Mouse (Mus musculus) ES-E14 (cell line): Measurements from ENCODE around the gene Bri3. TPM values are rescaled to one million over a fixed set of nuclear protein-coding genes. Genes with fewer than 3 reads are reported as not detected.
"Not testable (repeated sequence)": the region's sequence is repeated elsewhere in the genome, so short reads cannot be mapped to it uniquely, and the experiment has no call there.

Source experiments
- DNase-seq: peaks from one replicate; pipeline ENCODE4 v3.0.0-alpha.2; 2013; ENCODE audit warnings: low read depth, low spot score
- H3K27ac ChIP-seq: 2 replicates; pipeline ENCODE4 v1.5.1; 2012; ENCODE audit warnings: low read depth, mild to moderate bottlenecking, low read length, moderate library complexity, mixed read lengths; ENCODE audit not compliant: poor library complexity, insufficient read depth, severe bottlenecking
- H3K36me3 ChIP-seq: 2 replicates; pipeline ENCODE4 v1.6.1; 2012; ENCODE audit warnings: mild to moderate bottlenecking, low read length, moderate library complexity, mixed read lengths; ENCODE audit not compliant: control insufficient read depth, poor library complexity, insufficient read depth, severe bottlenecking
- H3K4me1 ChIP-seq, 2 experiments: fragments of 150-350 bp in 1 of 2; sonication (generic) in 1 of 2; 2 replicates each; pipeline ENCODE4 v1.6.1; 2012; ENCODE audit warnings: low read length in 2 of 2, mild to moderate bottlenecking in 1 of 2, mixed read lengths in 1 of 2; ENCODE audit not compliant: control insufficient read depth in 2 of 2, insufficient read depth in 2 of 2, poor library complexity in 1 of 2
- H3K4me3 ChIP-seq, 2 experiments: fragments of 150-350 bp in 1 of 2; sonication (generic) in 1 of 2; 2 replicates each; pipeline ENCODE4 v1.5.1; 2012; ENCODE audit warnings: low read length in 2 of 2, low read depth in 1 of 2, mild to moderate bottlenecking in 1 of 2, mixed read lengths in 1 of 2; ENCODE audit not compliant: insufficient read depth in 1 of 2, poor library complexity in 1 of 2, severe bottlenecking in 1 of 2
- H3K9ac ChIP-seq: 2 replicates; pipeline ENCODE4 v1.6.1; 2012; ENCODE audit warnings: low read depth, mild to moderate bottlenecking, low read length, mixed read lengths; ENCODE audit not compliant: poor library complexity, insufficient read depth, severe bottlenecking
- H3K9me3 ChIP-seq: fragments of 150-350 bp; sonication (generic); 2 replicates; pipeline ENCODE4 v1.6.1; 2012; ENCODE audit warnings: low read depth, mild to moderate bottlenecking, low read length; ENCODE audit not compliant: control insufficient read depth, insufficient read depth
- CHD2 ChIP-seq: IDR thresholded peaks from 2 replicates; pipeline ENCODE4 v1.6.1; 2014; ENCODE audit warnings: mild to moderate bottlenecking, low read depth, low read length, inconsistent platforms
- HCFC1 ChIP-seq: IDR thresholded peaks from 2 replicates; pipeline ENCODE4 v1.6.1; 2012; ENCODE audit warnings: low read length, inconsistent platforms, borderline replicate concordance; ENCODE audit not compliant: insufficient read depth
- MAFK ChIP-seq: IDR thresholded peaks from 2 replicates; pipeline ENCODE4 v1.6.1; 2014; ENCODE audit warnings: mild to moderate bottlenecking, low read depth, low read length, inconsistent platforms; ENCODE audit not compliant: insufficient read depth
- ZC3H11A ChIP-seq: IDR thresholded peaks from 2 replicates; pipeline ENCODE4 v1.6.1; 2012; ENCODE audit warnings: low read depth, mild to moderate bottlenecking, inconsistent platforms, low read length, borderline replicate concordance
- ZNF384 ChIP-seq: IDR thresholded peaks from 2 replicates; pipeline ENCODE4 v1.6.1; 2012; ENCODE audit warnings: low read depth, low read length, inconsistent platforms
- in situ Hi-C, 2 experiments: fragments of 600-800 bp; cut with MboI; formaldehyde crosslinking; loops; one replicate each; pipeline ENCODE4 v1.15.1; 2025; ENCODE audit warnings: low sequenced_read_pairs in 2 of 2, inconsistent platforms in 1 of 2; ENCODE audit not compliant: unreplicated experiment in 2 of 2
- total RNA-seq: library from RNA; depleted of rRNA; stranded (reverse); fragments of 300-350 nt; gene quantifications from 2 replicates; pipeline ENCODE4 v1.2.3, GENCODE M21; 2012

Bri3 gene
- total RNA-seq, 1 experiment: 26.4 TPM

GRCm38 (mm10) chr5:144318286-144318685 lies 74.0 kb downstream of the Bri3 start:
- H3K9me3 ChIP-seq: no peaks in the 10 kb centered on the region
- no peak for DNase-seq
- TF ChIP-seq HCFC1 (no peak), ZNF384 (no peak), CHD2 (no peak), ZC3H11A (no peak), MAFK (no peak)
- in situ Hi-C loops: no loop called here
- no peak overlapping the region for H3K27ac ChIP-seq
- H3K4me1 ChIP-seq: peaks cover 4 to 10% of the 10 kb centered on the region in 2 experiments; a peak in 2 of 4 replicates
- H3K9ac ChIP-seq: no peak overlapping the region
- H3K4me3 ChIP-seq: no peak overlapping the region
- H3K36me3 ChIP-seq: peaks cover 2% of the 10 kb centered on the region; the same call in 1 of the 2 replicates

GRCm38 (mm10) chr5:144321681-144322080 lies 77.4 kb downstream of the Bri3 start:
- Histone ChIP-seq H3K9ac (no peak overlapping the region), H3K4me3 (no peak overlapping the region), H3K4me1 (peaks cover 2 to 10% of the 10 kb centered on the region in 2 experiments; a peak in 2 of 4 replicates), H3K9me3 (no peaks in the 10 kb centered on the region), H3K36me3 (peaks cover 2% of the 10 kb centered on the region; the same call in 1 of the 2 replicates), H3K27ac (no peak overlapping the region)
- TF ChIP-seq ZNF384: no peak
- no peak for TF ChIP-seq ZC3H11A
- no peak for TF ChIP-seq MAFK
- in situ Hi-C loops: no loop called here
- peak; percentile 11 for DNase-seq

GRCm38 (mm10) chr5:144322717-144323116 lies 78.5 kb downstream of the Bri3 start:
- Histone ChIP-seq H3K4me3 (no peak overlapping the region), H3K4me1 (peaks cover 2 to 10% of the 10 kb centered on the region in 2 experiments; a peak in 2 of 4 replicates), H3K9me3 (no peaks in the 10 kb centered on the region), H3K36me3 (peaks cover 2% of the 10 kb centered on the region; the same call in 1 of the 2 replicates), H3K9ac (no peak overlapping the region), H3K27ac (no peak overlapping the region)
- no peak for TF ChIP-seq CHD2
- TF ChIP-seq MAFK: no peak
- no peak for TF ChIP-seq HCFC1
- TF ChIP-seq ZC3H11A: no peak
- TF ChIP-seq ZNF384: no peak
- DNase-seq: no peak
- in situ Hi-C loops: no loop called here

GRCm38 (mm10) chr5:144334010-144334409 lies 89.8 kb downstream of the Bri3 start:
- in situ Hi-C loops: no loop called here
- Histone ChIP-seq H3K27ac (no peak overlapping the region), H3K4me1 (no peaks in the 10 kb centered on the region), H3K9ac (no peak overlapping the region), H3K36me3 (no peaks in the 10 kb centered on the region), H3K4me3 (no peak overlapping the region), H3K9me3 (no peaks in the 10 kb centered on the region)
- DNase-seq: no peak
- TF ChIP-seq ZNF384: no peak
- no peak for TF ChIP-seq MAFK
- no peak for TF ChIP-seq CHD2
- TF ChIP-seq ZC3H11A: no peak
- TF ChIP-seq HCFC1: no peak

GRCm38 (mm10) chr5:144335357-144335756 lies 91.1 kb downstream of the Bri3 start:
- H3K9ac ChIP-seq, H3K9me3 ChIP-seq, H3K27ac ChIP-seq, DNase-seq, H3K4me1 ChIP-seq, in situ Hi-C loops, H3K36me3 ChIP-seq, H3K4me3 ChIP-seq: not testable (repeated sequence)
